Comparison of ENCODE assay signal across 7 mouse cellular contexts in the genomic region with DNA sequence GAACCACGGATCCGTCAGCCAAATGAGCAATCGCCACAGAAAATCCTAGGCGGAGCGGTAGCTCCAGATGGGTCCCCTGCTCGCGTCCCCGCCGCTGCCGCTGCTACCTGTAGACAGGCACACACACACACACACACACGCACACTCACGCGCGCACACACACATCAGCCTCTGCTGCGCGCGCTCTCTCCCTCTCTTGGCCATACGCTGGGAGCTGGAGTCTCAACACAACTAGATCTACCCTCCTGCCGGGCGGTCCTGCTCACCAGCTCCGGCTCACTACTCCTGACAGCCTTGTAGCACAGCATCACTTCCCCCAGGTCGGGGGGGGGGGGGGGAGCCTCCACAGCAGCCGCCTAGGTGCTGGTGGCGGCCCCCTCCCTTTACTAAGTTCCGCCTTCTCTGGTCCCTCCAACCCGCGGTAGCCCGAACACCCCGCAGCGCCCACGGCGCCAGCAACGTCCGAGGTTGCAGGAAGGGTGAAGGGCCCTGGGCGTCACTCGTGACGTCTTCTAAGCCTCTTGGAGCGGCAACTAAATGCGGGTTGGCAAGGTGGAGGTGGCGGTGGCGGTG. TPM values are rescaled to one million over a fixed set of nuclear protein-coding genes. Genes with fewer than 3 reads are reported as not detected.
DNase-seq lines count a peak whose midpoint lies in the region; ATAC-seq and TF ChIP-seq lines count a peak whose summit lies in the region.

No protein-coding gene starts in this region.

- H3K9me3 ChIP-seq in forebrain, embryonic 10.5 days: no peaks in the 10 kb centered on the region
- no peaks in the 10 kb centered on the region for H3K9me3 ChIP-seq in liver, postnatal 0 days (ENCODE audit: low read length)
- H3K9me3 ChIP-seq in stomach, embryonic 16.5 days (replicated peaks; ENCODE audit: control insufficient read depth, low read length): no peaks in the 10 kb centered on the region

- peak overlapping the region; percentile 38 for H3K4me2 ChIP-seq in liver, postnatal 0 days (ENCODE audit: low read depth, low read length)
- H3K4me2 ChIP-seq in stomach, embryonic 16.5 days (ENCODE audit: low read depth, low read length): peak overlapping the region; percentile 85

- peak overlapping the region; percentile 71 for H3K4me3 ChIP-seq in forebrain, embryonic 10.5 days
- H3K4me3 ChIP-seq in liver, postnatal 0 days (ENCODE audit: low read depth, low read length): no peak overlapping the region
- peak overlapping the region; percentile 52 for H3K4me3 ChIP-seq in stomach, embryonic 16.5 days (replicated peaks; ENCODE audit: low read length)
- no peak overlapping the region; the same call in 1 of the 2 replicates for H3K4me3 ChIP-seq in gastrocnemius, adult 2 months

- H3K9ac ChIP-seq in liver, postnatal 0 days (replicated peaks): no peak overlapping the region
- peak overlapping the region; percentile 55 for H3K9ac ChIP-seq in stomach, embryonic 16.5 days (ENCODE audit: low read length)

- no peak for TF ChIP-seq EP300 in liver, postnatal 0 days (IDR thresholded peaks at IDR 0.05; ENCODE audit: low read depth)

- intact Hi-C loops in gastrocnemius, adult 2 months (cut with DNase I): no loop called here

- H3K36me3 ChIP-seq in forebrain, embryonic 10.5 days (replicated peaks): no peaks in the 10 kb centered on the region
- H3K36me3 ChIP-seq in liver, postnatal 0 days (replicated peaks; ENCODE audit: insufficient read depth, low read length): no peaks in the 10 kb centered on the region
- no peaks in the 10 kb centered on the region for H3K36me3 ChIP-seq in stomach, embryonic 16.5 days (ENCODE audit: control insufficient read depth, insufficient read depth, low read length)

- peak overlapping the region; percentile 67 for H3K27ac ChIP-seq in forebrain, embryonic 10.5 days
- H3K27ac ChIP-seq in liver, postnatal 0 days (ENCODE audit: low read depth): no peak overlapping the region
- H3K27ac ChIP-seq in stomach, embryonic 16.5 days (ENCODE audit: low read length): no peak overlapping the region
- H3K27ac ChIP-seq in gastrocnemius, adult 2 months: no peak overlapping the region

- WGBS in forebrain, embryonic 10.5 days: under 1% methylated on average over 41 of the region's 41 CpGs
- 2% methylated on average over 40 of the region's 41 CpGs for WGBS in liver, postnatal 0 days (ENCODE audit: insufficient replicate concordance)
- under 1% methylated on average over 40 of the region's 41 CpGs for WGBS in stomach, embryonic 16.5 days

- DNase-seq in 3134 (ENCODE audit: extremely low read depth, insufficient read length, low spot score): peak; percentile 8
- peak; percentile 74 for DNase-seq in Muller cell, postnatal 12 days (ENCODE audit: inconsistent ontology term)
- DNase-seq in forebrain, embryonic 10.5 days (ENCODE audit: extremely low spot score, low spot score): peak; percentile 59
- DNase-seq in layer of hippocampus, adult 18-20 months (ENCODE audit: low spot score in 2 of 2): peak; percentile 13 to 61
- DNase-seq in liver, postnatal 0 days: no peak
- DNase-seq in gastrocnemius, adult 2 months: no peak

- ATAC-seq in liver, postnatal 0 days: no peak
- ATAC-seq in stomach, embryonic 16.5 days (ENCODE audit: insufficient read depth, low FRiP score): peak; percentile 61; the same call in 1 of the 2 replicates

- no peak for TF ChIP-seq CTCF in liver, postnatal 0 days (IDR thresholded peaks at IDR 0.05; ENCODE audit: low read depth)
- no peak for TF ChIP-seq CTCF in gastrocnemius, adult 2 months (IDR thresholded peaks at IDR 0.05)

- H3K4me1 ChIP-seq in forebrain, embryonic 10.5 days: peaks cover 27% of the 10 kb centered on the region
- H3K4me1 ChIP-seq in liver, postnatal 0 days (ENCODE audit: insufficient read depth): no peaks in the 10 kb centered on the region; the same call in 1 of the 2 replicates
- H3K4me1 ChIP-seq in stomach, embryonic 16.5 days (ENCODE audit: control insufficient read depth, insufficient read depth, low read length): peaks cover 13% of the 10 kb centered on the region; the same call in 1 of the 2 replicates

- H3K27me3 ChIP-seq in forebrain, embryonic 10.5 days (ENCODE audit: poor library complexity, severe bottlenecking): peaks cover 63% of the 10 kb centered on the region
- H3K27me3 ChIP-seq in liver, postnatal 0 days (ENCODE audit: insufficient read depth, low read length): peaks cover 36% of the 10 kb centered on the region
- H3K27me3 ChIP-seq in stomach, embryonic 16.5 days (ENCODE audit: control insufficient read depth, insufficient read depth, low read length): peaks cover 25% of the 10 kb centered on the region

RNA-seq across cellular contexts. Expression of a gene that starts 1.1 kb away (rescaled TPM):
- polyA plus RNA-seq in forebrain, embryonic 10.5 days (2016; fragmentation: Nextera tagmentation; extraction: Ambion mirVana): 2.3 TPM in 2 replicates
- total RNA-seq in layer of hippocampus, adult 18-20 months (2021): 10 to 100 TPM; 95.9 to 97.7 TPM
- polyA plus RNA-seq in liver, postnatal 0 days (2015; fragmentation: Nextera tagmentation; extraction: Ambion mirVana): not detected in 2 replicates
- 1.6 and 1.7 TPM in 2 replicates for polyA plus RNA-seq in stomach, embryonic 16.5 days (2015; fragmentation: Nextera tagmentation; extraction: Ambion mirVana)
- total RNA-seq in gastrocnemius, adult 2 months (2021): under 1 TPM; 0.10 to 0.22 TPM

Comparison
In these comparisons a context has a peak if more than half of its experiments do, and no peak if none do; other contexts are left out.
1. DNase-seq: peak in 3134 (single experiment), Muller cell, postnatal 12 days (single experiment), forebrain, embryonic 10.5 days (single experiment) and layer of hippocampus, adult 18-20 months (2 of 2); none in liver, postnatal 0 days (single experiment) and gastrocnemius, adult 2 months (single experiment).
2. H3K4me3 ChIP-seq: peak in forebrain, embryonic 10.5 days (single experiment) and stomach, embryonic 16.5 days (single experiment); none in liver, postnatal 0 days (single experiment) and gastrocnemius, adult 2 months (single experiment).